Mouse (Mus musculus) G1E (cell line): ENCODE results near the gene Trmt10c.

Experiments
- CTCF ChIP-seq: IDR thresholded peaks from 2 replicates; pipeline ENCODE4 v1.5.1; 2012; ENCODE audit warnings: low read depth, low read length, inconsistent platforms, mixed read lengths
- GATA1 ChIP-seq: IDR thresholded peaks from 2 replicates; pipeline ENCODE4 v1.6.1; 2012; ENCODE audit warnings: borderline replicate concordance, low read length, inconsistent platforms, mixed read lengths

- TF ChIP-seq CTCF = no peak
- TF ChIP-seq GATA1 = no peak
These were observed 23.5 kb downstream of the Trmt10c start for GRCm38 (mm10) chr16:56014076-56014475.
